Mouse (Mus musculus): ENCODE data around the gene Retreg1.

Gene Retreg1

DNA sequence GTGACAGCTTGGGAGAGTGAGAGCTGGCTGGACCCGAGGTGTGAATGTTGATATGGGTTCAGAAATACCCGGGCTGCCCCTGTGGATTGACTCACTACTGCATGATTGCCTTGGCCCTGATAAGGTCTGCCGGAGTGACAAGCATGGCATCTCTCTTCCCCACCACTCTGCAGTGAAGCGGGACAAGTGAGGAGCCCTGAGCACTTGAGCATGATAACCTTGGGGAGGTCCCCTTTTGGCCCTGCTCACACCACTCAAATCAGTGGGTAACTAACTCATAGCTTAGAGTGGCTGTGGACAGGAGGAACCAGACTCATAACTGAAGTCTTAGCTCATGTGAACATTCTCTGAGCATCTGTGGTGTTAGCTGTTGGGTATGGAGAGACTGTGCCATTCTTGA is 77.0 kb downstream of the Retreg1 start:
- DNase-seq (ENCODE audit: low spot score), result no peak

DNA sequence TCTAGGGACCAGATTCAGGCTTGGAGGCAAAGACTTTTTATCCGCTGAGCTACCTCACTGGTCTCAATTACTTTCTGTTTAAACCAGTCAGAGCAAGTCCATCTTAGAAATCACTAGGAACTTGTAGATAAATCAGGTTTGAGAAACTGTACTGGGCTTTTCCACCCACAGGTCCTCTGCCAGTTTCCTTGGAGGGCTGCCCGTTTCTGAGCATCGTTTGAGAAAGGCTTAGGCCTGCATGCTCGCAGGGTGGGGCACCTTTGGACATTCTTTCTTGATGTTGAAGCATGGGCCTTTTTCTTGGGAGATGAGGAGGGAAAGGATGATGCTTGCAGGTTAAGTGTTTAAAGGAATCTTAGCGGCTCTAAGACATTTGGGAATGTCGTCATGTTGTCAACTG is 77.9 kb downstream of the Retreg1 start:
- no peak for DNase-seq (ENCODE audit: low spot score)

DNA sequence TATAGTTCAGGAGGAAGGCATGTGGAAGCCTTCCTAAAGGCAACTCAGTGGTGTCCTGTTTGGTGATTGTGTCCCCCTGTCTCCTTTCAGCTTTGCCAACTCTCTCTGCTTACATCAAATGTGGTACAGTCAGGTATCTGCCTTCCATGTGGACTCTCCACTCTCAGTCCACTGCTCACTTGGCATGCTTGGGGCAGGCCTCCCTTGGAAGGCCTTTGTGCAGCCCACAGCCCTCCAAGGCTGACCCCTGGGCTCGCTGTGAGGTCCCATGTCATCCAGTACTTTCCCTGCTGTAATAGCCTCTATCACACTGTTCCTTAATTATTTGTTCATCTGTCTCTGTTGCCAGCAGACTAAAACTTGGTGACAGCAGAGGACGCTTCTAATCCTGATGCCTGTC is 79.0 kb downstream of the Retreg1 start:
- no peak for DNase-seq (ENCODE audit: low spot score)

DNA sequence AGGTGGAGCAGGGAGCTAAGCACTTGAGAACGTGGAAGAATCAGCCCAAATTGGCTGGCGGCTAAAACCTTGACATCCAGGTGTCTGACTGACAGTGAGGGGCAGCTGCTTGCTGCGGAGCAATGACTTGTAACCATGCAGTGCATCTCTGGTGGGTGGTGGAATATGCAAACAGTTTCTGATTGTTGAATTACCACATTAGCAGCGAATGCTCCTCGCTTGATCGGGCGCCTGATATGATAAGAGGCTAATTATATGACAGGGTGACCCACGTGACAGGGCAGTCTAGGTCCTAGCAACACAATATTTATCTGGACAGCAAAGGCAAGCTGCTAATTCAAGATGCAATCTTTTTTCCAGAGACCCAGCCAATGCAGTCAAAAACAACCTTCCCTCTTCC is 80.9 kb downstream of the Retreg1 start:
- no peak for DNase-seq (ENCODE audit: low spot score)

DNA sequence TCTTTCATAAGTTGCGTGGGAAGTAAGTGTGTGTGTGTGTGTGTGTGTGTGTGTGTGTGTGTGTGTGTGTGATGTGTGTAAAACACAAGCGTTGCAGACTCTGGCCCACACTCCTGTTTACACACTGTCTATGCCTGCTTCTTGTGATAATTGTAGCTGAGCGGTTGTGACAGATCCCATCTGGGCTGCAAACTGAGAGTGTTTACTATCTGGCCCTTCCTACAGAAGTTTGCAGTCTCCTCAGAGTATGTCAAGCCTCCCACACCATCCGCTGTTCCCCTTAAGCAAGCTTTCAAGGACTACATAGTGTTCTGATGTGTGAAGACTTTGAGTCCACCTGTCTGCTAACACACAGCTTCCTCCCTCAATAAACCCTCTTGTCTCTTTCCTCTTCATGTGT is 83.2 kb downstream of the Retreg1 start:
- no peak for DNase-seq (ENCODE audit: low spot score)

DNA sequence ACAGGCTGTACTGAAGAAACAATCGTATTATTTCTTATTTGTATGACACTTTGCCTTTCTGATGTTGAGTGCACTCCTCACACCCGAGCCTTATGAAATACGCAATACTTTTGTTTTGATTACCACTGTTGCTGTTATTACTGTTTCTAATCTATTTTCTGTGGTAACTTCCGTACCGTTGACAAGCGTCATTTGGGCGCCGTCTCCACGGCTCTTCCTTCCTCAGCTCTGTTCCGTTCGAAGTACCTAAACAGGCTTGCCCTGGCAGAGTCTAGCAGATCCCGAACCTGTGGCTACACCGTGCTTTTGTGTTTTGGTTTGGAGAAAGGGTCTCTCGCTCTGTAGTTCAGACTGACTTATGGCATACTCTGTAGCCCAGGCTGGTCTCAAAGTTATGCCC is 84.1 kb downstream of the Retreg1 start:
- no peak for DNase-seq (ENCODE audit: low spot score)

DNA sequence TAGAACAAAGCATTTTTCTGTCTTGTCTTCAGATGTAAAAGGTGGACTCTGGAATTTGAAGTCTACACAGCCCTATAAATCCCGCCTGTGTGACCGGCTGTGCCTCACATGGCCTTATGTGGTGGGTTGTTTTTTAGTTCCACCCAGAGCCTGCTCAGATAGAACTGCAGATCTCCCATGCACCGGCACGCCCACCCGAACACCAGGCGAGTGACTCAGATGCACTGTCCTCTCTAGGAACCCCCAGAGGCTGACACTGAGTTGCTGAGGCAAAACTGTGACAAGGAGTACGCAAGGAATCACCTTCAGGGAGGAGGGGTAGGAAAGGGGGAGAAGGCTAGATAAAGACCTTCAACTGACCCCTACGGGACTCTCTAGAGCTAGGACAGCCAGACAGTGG is 85.0 kb downstream of the Retreg1 start:
- DNase-seq (ENCODE audit: low spot score), result no peak

DNA sequence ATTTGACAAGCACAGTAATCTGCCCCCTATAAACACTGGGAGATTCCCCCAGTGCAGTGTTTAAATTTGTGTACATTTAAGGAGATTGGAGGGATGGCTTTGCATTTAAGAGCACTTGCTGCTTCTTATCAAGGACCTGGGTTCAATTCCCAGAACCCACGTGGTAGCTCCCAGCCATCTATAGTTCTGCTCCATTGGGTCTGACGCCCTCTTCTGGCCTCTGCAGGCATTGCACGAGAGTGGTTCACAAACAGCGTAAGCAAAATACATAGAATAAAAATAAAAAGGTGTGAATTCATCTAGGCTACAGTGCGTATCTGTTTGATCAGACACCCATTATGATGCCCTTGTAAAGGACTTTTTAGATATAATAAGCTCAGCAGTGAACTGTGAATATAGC is 85.9 kb downstream of the Retreg1 start:
- DNase-seq (ENCODE audit: low spot score), result no peak

DNA sequence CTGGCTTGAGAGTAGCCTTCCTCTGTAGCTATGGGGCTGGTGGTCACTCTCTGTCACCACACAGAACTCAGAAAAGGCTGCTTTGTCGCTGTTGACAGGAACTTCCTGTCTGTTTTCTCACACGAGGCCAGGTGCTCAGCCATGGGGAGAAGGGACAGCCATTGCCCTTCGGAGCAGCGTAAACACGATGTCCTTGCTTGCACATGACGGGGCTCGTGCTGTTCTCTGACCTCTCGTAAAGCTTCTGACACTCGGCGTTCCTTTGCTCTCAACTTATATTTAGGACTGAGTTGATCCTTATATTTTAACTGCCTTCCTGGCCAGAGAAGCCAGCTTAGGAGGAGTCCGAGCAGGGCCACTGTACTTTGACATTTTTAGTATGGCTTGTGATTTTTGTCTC is 86.5 kb downstream of the Retreg1 start:
- peak; percentile 30 for DNase-seq (ENCODE audit: low spot score)

DNA sequence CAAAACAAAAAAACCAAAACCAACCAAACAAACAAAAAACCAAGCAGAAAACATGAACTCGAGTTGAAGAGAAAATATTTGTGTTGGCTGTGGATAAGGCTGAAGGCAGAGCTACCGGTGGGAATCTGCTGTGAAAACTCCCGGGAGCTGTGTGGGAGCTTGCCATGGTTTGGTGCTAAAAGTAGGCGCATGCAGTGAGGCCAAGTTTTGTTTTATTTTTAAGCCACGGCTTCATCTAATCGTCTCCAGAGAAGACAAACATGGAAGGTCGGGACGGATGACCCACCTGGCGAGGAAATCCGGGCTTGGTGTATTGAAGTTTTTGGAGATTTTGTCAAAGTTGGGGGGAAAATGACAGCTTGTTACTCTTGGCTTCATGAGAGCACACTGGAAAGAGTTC is 87.0 kb downstream of the Retreg1 start:
- DNase-seq (ENCODE audit: low spot score), result no peak

DNA sequence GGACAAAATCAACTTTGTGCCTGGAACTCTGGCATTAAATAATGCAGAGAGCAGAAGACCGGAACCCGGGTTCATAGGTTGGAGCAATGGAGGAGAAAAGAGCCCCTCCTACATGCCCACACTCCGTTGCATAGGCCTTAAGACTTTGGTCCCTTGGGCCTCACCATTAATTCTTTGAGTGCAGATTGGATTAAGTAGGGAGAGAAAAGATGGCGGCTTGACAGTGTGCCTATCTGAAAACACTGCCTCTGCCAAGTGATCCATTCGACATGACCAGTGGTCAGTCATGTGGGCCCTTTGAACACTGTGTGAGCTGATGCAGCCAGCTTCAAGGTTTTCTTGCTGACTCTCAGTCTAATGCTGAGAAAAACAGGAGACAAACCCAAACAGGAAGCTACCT is 87.7 kb downstream of the Retreg1 start:
- no peak for DNase-seq (ENCODE audit: low spot score)

DNA sequence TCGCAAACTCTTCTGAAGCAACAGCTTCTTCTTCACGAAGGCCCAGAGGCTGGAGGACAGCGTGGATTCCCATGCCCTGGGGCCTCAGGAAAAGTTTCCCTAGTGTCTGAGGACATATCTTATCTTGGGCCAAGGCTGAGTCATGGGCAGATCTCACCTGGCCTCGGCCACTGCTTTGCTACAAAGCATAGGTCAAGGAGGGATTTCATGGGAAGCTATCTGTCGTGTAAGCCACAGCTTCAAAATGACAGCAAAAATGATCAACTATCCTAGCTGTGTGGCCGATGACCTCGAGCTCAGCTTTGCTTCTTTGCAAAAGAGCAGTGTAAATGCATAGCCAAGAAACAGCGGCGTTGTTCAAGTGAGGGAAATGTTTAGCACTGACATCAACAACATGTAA is 89.5 kb downstream of the Retreg1 start:
- DNase-seq (ENCODE audit: low spot score), result no peak

DNA sequence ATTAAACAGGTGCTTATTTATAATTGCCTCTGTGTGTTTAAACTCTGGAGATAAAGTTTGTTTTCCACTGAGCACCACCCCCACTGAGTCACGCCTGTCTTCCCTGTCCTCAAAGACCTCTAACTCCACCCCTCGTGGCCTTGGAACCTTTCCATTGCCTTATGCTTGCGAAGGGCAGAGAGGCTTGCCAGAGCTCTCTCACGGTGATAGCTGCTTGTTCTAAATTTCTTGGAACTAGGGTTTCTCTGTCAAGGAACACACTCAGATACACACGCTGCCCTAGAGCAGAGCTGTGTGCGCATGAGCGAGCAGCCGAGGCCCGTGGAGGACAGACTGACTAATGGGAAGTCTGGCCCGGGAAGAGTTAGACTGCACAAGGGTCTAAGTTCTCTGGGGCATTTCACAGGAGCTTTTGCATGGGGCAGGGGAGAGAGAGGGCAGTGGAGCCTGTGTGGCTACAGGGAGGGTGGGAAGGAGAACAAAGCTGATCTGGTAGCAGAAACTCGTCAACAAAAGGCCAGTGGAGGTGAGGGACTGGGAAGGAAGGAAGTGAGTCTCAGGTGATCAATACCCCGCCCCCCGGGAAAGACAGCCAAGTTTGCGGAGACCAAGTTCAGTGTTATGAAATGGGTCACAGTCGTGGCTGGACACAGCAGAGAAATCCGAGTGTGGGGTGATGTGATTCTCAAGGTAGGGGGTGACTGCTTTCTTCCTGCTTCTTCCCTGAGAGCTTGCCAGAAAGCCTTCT is 90.1 kb downstream of the Retreg1 start:
- peak; percentile 67 for DNase-seq (ENCODE audit: low spot score)

DNA sequence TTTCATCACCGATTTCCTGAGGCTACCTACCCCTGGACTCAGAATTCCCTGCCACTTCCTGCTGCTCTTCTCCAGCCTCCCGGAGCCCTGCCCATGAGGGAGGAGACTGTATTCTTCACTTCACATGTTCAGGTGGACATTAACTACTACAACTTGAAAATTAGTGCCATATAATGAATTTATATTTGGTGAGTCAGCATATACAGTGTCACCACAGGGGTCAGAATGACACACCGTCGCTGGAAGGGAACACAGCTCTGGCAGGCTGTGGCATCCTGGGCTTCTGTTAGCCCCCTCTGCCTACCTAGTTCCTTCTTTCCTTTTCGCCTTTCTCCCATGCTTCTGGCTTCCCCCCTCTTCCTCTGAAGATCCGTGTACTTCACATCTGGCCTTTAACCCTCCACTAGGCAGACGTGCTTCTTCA is 90.7 kb downstream of the Retreg1 start:
- no peak for DNase-seq (ENCODE audit: low spot score)

DNA sequence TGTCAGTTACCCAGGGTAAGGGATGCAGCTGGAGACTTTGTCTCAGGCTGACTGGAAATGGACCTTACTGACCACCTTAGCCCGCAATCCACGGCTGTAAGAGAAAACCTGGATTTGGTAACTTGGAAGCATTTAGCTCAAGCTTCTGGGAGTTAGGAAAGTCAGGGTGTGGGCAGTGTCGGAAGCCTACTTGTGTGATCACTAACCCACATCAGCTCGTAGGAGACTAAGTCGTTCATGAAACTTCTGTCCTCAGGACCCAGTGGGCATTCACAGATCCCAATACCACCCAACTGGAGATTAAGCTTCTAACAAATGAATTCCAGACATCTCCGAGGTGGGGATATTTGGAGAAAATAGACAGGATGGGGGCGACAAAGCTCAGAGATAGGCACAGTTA is 91.4 kb downstream of the Retreg1 start:
- no peak for DNase-seq (ENCODE audit: low spot score)

DNA sequence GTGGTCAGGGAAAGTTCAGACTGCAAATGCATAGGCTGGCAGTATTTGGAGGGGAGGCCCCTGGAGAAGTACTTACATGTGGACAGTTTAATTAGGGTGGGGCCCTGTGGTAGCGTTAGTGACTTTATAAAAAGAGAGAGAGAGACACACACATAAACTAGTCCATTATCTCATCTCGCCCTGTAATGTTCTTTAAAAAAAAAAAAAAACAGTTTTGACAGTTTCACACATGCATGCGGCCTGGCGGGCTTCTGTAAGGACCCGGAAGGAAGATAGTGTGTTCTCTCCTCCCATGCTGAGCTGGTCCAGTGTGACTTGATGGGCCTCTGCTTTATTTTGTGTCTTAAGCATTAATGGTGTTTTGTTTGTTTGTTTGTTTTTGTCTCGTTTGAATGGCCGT is 95.5 kb downstream of the Retreg1 start:
- DNase-seq (ENCODE audit: low spot score), result no peak

DNA sequence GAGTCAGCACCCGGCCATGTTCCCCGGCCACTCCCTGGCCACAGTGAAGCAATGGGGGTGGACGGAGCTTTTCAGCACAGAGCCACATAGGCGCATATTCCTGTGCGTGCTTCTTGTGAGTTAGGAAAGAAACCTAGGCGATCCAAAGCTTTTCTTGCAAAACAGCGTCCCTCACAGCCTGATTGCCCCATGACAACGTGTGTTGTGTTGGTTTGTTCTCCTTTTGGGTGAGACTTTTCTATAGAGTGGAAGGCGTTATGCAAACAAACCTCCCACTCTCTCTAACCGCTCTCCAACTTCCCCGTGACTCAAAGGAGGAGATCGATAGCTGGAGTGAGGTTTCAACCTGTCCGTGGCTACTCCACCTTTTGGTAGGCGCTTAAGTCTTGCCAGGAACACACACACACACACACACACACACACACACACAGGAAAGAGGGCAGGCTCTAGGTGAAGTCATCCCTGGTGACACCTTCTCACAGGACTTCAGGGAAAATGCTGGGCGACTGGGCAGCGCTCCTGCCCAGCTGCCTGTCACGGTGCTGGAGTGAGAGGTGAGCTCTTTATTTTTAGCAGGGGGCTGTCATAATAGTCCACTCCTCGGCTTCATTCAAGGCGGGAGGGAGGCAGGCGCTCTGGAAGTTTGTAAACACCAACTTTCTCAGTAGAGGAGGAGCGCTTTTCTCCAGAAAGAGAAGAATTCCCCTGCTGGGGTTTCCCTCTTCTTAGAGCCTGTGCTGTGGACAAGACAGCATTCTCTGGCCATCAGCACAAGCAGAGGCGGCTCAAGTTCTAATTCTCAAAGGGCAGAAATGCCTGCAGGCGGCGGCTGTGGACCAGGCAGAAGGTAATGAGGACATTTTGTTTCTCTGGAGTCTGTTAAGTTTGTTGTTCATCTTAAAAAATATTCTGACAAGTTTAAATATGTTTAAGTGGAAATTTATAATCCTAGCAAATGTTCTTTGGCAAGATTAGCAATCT is 97.7 kb downstream of the Retreg1 start:
- DNase-seq (ENCODE audit: low spot score), result peak; percentile 17

DNA sequence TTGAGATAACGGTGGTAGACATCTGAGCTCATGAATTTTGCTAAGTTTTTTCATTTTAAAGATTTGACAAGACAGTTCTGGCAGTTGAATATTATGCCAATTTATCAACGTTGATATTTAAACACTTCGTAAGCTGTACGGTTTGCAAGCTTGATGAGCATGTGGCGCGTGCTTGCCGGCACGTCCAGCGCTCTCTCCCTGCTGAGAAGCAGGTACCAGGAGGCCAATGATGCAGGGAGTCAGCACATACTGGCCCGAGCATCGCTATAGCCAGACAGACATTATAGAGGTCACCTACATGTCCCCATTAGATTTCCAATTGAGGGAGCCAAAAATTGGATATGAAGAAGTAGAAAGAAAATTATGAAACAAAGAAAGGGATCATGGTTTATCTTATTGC is 98.5 kb downstream of the Retreg1 start:
- DNase-seq (ENCODE audit: low spot score), result no peak

DNA sequence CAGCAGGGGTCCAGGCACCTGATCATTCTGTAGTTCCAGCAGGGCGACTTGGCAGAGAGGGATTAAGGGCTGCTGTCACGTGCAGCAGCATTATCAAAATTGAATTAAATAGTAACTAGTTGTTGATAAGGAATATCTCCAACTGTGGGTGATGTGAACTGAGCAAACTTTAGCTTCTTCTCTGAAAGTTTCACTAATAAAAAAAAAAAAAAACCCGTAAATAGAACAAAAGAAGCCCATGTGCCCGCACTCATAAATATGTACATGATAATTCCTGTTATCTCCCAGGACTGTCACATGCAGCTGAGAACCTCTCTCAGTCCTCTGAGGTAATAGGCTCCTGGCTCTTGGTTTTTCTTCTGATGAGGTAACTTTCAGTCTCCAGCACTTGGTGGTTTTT is 99.4 kb downstream of the Retreg1 start:
- no peak for DNase-seq (ENCODE audit: low spot score)

DNA sequence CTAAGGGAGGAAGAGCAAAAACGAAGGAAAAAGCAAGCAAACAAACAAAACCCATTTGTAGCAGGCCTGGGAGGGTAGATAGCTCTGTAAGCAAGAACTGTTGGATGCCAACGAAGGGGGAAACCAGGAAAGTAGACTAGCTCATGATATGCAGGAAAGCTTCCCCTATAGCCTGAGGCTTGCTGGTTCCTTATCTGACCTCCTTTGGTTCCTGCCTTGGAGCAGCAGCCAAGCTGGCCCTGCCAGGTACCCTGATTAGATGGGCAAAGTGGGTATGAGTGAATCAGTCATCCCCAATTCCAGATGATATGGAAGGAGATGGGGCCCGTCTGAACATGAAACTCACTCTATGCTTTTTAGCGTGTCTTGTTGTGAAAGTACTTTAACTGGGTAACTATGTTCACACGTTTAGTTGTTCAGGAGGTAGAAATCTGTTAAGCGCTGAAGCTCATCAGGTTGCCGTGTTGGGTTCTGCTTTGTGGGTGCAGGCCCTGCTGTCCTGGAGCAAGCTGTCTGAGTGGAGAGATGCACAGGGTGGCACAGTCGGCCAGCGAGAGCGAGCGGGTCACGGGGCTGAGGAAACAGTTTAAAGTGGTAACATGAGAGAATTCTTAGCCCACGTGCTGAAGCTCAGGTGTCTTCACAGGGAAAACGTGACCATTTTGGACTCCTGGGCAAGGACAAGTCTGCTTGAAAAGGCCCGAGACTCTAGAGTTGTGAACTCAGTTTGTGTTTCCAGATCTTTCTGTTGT is 100.6 kb downstream of the Retreg1 start:
- no peak for DNase-seq (ENCODE audit: low spot score)

DNA sequence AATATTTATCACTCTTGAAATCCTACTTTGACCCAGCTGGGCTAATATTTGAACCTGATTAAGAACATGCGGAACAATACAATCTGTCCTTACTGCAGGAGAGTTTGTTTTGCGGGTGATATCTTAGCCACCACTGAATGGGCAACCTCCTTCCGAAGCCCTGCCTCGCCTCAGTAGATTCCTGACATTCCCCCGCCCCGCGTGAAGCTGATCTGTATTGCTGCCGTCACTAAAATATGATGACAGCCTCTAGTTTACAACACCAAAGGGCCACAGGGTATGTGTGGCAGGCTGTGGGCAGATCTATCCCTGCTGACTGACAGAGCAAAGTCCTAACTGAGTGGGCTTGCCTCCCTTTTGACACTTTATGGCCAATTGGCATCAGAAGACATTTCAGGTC is 102.2 kb downstream of the Retreg1 start:
- DNase-seq (ENCODE audit: low spot score), result no peak

DNA sequence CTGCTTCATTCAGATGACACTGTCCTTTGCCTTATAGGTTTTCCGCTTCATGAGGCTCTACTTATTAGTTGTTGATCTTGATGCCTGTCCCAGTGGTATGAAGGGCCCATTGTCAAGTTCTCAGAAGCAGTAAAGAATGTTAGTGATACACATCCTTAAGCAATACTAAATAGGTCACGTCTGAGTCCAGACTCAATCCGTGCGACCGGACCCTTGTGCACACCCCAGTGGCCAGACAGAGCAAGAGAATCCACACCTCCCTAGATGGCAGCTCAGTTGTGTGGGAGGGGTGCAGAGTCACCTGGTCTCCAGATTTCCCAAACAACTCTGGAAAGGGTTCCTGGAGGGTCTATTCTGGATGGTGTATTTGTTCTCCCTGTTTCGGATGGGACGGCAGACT is 103.5 kb downstream of the Retreg1 start:
- DNase-seq (ENCODE audit: low spot score), result no peak

DNA sequence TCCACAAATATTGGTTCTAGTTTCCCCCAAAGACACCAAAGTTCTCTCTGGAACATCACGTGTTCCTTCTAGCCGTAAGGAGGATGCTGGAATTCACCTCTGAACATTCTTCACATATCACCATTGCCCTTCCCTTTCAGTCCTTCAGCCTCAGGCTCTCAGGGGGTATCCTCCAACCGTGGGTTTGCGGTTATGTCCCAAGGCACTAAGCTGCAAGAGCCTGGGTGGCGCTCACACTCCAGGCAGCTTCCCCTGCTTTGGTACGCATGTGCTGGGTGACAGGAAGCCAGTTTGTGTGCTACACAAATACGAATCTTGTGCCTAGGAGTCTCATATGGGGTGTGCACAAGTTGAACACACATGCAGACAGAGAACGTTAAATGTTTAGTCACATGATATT is 104.4 kb downstream of the Retreg1 start:
- DNase-seq (ENCODE audit: low spot score), result no peak

Data from yolk sac, embryonic 10.5 days (tissue).